Mouse (Mus musculus) B cell, adult (primary cell): Measurements from ENCODE around the gene S100g. TPM values are rescaled to one million over a fixed set of nuclear protein-coding genes. Genes with fewer than 3 reads are reported as not detected.

ENCODE experiments used
- total RNA-seq: library from RNA; stranded (reverse); gene quantifications from 4 replicates; pipeline ENCODE4 v1.2.4, GENCODE M21; 2023; ENCODE audit not compliant: inconsistent age

The S100g gene
- not detected in 4 replicates for total RNA-seq

GRCm38 (mm10) chrX:162964383-162964782, at the start of gene S100g:
TSS of gene S100g (minus strand) at chrX:162964599.

Other genes with a start within 250 kb of the S100g start
- gene Rbbp7, start 204.2 kb downstream of the S100g start, total RNA-seq, result 102 to 105 TPM (median 104 TPM) in 4 replicates
- gene Txlng, start 135.1 kb downstream of the S100g start, total RNA-seq, result 22.1 to 25.1 TPM (median 24.5 TPM) in 4 replicates
- 24.9 to 30.7 TPM (median 27.4 TPM) in 4 replicates for gene Syap1, start 76.2 kb downstream of the S100g start, total RNA-seq
- gene Ctps2, start 63.4 kb downstream of the S100g start, total RNA-seq, result 120 to 141 TPM (median 136 TPM) in 4 replicates